Mouse (Mus musculus): Measurements from ENCODE around the gene Cdh1.
A peak's percentile ranks its signal among the peaks of the same experiment; 100 is the strongest.

GRCm38 (mm10) chr8:106674894-106675293, 71.7 kb downstream of the Cdh1 start:
- peak; percentile 44 for TF ChIP-seq CTCF (IDR thresholded peaks at IDR 0.05; ENCODE audit: low read depth)
- TF ChIP-seq EP300 (IDR thresholded peaks at IDR 0.05; ENCODE audit: low read depth) = no peak
